Mouse (Mus musculus): ENCODE measurements around the gene Ppm1n. TPM values are rescaled to one million over a fixed set of nuclear protein-coding genes. Genes with fewer than 3 reads are reported as not detected.
A peak's percentile ranks its signal among the peaks of the same experiment; 100 is the strongest.

The Ppm1n gene
- polyA plus RNA-seq, 1 experiment from 2014 or later, result 0.80 TPM

GRCm38 (mm10) chr7:19318676-19319075 is 38.8 kb upstream of the Ppm1n start:
- H3K9me3 ChIP-seq (replicated peaks), result no peaks in the 10 kb centered on the region
- no peak overlapping the region for H3K9ac ChIP-seq
- H3K27ac ChIP-seq, result no peak overlapping the region
- 83% methylated on average over 7 of the region's 7 CpGs for WGBS
- H3K4me3 ChIP-seq, result no peak overlapping the region
- peaks cover 14% of the 10 kb centered on the region for H3K4me1 ChIP-seq
- peaks cover 18% of the 10 kb centered on the region for H3K27me3 ChIP-seq
- no peak for ATAC-seq
- H3K4me2 ChIP-seq, result no peak overlapping the region
- no peaks in the 10 kb centered on the region for H3K36me3 ChIP-seq (ENCODE audit: poor library complexity, severe bottlenecking)

DNA sequence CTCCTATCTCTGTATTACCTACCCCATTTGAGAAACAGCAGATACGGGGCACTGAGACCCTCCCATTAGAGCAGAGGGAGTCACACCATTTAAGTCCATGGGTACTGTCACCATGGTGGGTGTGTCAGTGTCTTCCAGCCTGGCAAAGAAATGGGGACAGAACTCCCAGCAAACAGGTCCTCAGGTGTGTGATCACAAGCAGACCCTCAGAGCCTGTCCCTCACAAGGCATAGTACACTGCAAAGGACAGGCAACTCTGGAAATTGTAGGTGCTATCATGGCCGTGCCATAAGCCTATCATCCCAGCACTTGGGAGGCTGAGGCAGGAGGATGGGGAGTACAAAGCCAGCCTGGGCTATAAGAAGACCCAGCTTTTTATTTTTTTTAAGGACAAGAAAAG is 38.3 kb upstream of the Ppm1n start:
- 74% methylated on average over 2 of the region's 2 CpGs for WGBS
- ATAC-seq, result no peak

DNA sequence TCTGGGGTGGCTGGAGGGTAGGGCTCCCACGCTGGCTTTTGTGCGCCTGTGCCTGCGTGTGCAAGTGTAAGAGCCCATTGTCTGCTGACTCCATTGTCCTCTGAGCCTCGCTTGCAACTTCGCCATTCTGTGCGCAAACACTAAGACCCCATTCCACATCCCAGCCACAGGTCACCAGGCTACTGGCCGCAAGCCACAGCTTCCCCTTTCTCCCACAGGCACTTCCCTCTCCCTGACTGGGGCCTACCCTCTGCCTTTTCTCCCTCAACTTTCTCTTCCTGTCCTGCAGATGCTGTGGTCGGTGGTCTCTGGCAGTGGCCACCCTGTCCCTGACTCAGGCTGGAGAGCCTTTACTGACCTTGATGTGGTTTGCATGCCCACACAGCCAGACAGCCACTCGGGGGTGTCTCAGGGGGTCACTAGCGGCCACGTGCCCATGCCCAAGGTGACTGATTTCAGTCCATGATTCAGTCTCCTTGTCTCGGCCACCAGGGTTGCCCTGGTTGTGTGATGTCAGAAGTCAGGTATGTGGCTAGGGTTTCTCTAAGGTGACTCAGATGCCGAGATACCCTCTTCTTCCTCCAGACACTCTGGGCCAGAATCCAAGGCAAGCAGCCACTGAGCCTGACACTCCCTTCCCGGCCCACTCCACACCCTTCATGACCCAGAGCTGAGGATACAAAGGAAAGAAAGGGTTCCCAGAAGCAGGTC is 36.7 kb upstream of the Ppm1n start:
- no peaks in the 10 kb centered on the region for H3K36me3 ChIP-seq (ENCODE audit: poor library complexity, severe bottlenecking)
- no peak for ATAC-seq
- H3K9me3 ChIP-seq (replicated peaks), result no peaks in the 10 kb centered on the region
- H3K27me3 ChIP-seq, result peaks cover 31% of the 10 kb centered on the region
- no peak overlapping the region for H3K27ac ChIP-seq
- no peak overlapping the region for H3K4me2 ChIP-seq
- H3K4me1 ChIP-seq, result peaks cover 14% of the 10 kb centered on the region
- no peak overlapping the region for H3K4me3 ChIP-seq
- 0 out of 2 replicates have a peak overlapping the region, but pooled peaks have one; percentile 28 for H3K9ac ChIP-seq
- WGBS, result 44% methylated on average over 14 of the region's 14 CpGs

More for the DNA sequence above, 38.3 kb upstream of the Ppm1n start:
- no peak overlapping the region for H3K27ac ChIP-seq
- peaks cover 14% of the 10 kb centered on the region for H3K4me1 ChIP-seq
- H3K27me3 ChIP-seq, result peaks cover 22% of the 10 kb centered on the region
- no peak overlapping the region for H3K9ac ChIP-seq
- H3K36me3 ChIP-seq (ENCODE audit: poor library complexity, severe bottlenecking), result no peaks in the 10 kb centered on the region
- H3K4me2 ChIP-seq, result no peak overlapping the region
- H3K9me3 ChIP-seq (replicated peaks), result no peaks in the 10 kb centered on the region
- H3K4me3 ChIP-seq, result no peak overlapping the region

GRCm38 (mm10) chr7:19314033-19314432 is 34.2 kb upstream of the Ppm1n start:
- WGBS, result 50% methylated on average over 5 of the region's 5 CpGs
- no peaks in the 10 kb centered on the region for H3K36me3 ChIP-seq (ENCODE audit: poor library complexity, severe bottlenecking)
- H3K4me3 ChIP-seq, result no peak overlapping the region
- H3K9ac ChIP-seq, result no peak overlapping the region
- peaks cover 15% of the 10 kb centered on the region for H3K4me1 ChIP-seq
- no peak overlapping the region for H3K27ac ChIP-seq
- peaks cover 28% of the 10 kb centered on the region for H3K27me3 ChIP-seq
- no peaks in the 10 kb centered on the region for H3K9me3 ChIP-seq (replicated peaks)
- ATAC-seq, result no peak
- no peak overlapping the region for H3K4me2 ChIP-seq

DNA sequence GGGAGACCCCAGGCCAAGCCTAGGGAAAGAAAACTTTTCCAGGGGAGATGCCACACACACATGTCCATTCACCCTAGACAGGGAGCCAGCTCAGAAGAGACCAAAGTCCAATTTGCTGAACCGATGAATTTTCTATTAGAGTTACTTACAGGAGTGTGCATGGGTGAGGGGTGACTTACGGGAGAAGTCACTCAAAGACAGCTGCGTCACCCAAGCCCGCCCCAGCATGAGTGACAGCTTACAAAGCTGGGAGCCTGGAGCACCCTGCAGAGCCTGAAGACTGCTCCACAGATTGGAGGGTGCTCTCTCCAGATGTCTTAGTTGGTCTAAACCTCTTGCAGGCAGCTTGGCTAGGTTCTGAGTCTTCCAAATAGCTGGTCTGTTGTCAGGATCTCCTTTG is 32.1 kb upstream of the Ppm1n start:
- H3K9me3 ChIP-seq (replicated peaks), result no peaks in the 10 kb centered on the region
- no peak overlapping the region for H3K4me3 ChIP-seq
- no peak overlapping the region for H3K4me2 ChIP-seq
- ATAC-seq, result no peak
- no peaks in the 10 kb centered on the region for H3K36me3 ChIP-seq (ENCODE audit: poor library complexity, severe bottlenecking)
- 42% methylated on average over 4 of the region's 4 CpGs for WGBS
- H3K4me1 ChIP-seq, result peaks cover 28% of the 10 kb centered on the region
- no peak overlapping the region for H3K9ac ChIP-seq
- peaks cover 20% of the 10 kb centered on the region for H3K27me3 ChIP-seq
- H3K27ac ChIP-seq, result no peak overlapping the region

DNA sequence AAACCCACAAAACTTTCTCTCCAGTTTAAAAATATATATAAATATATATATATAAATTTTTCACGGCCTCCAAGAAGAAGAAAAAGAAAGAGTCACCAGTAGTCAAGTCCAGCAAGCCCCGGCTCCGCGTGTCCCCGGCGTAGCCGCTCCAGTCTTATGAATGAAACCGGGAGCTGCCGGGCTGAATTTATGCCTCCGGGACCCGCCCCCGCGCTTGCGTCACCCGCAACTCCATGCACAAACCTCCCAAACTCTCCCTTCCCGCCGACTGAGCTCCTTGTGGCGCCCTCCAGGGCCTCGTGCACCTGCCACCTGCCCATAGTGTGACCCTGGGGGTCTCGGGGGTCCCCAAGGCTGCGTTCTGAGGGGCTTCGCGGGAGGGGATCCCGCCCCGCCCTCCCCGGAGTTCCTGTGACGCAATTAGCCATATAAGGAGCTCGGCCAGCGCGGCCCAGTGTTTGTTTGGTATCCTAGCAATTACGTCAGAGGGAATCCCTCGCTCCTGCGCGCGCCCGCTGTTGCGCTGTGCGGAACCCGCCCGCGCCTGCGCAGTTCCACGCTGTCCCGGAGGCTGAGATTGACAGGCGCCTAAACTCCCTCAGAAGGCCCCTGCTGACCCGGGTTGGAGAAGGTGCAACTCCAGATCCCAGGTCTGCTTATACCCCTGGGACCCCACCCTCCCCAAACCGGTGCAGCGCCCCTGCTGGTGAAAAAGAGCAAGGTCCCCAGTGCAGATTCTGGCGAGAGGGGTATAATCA is 30.2 kb upstream of the Ppm1n start, which contains the start of gene Fosb:
TSS of gene Fosb (minus strand) at position 168 of the 758 bp plus-strand sequence.
- peak; percentile 83 for ATAC-seq
- Histone ChIP-seq H3K36me3 (ENCODE audit: poor library complexity, severe bottlenecking) (no peaks in the 10 kb centered on the region), H3K4me2 (peak within 1 kb of the TSS; percentile 95), H3K9ac (peak within 1 kb of the TSS; percentile 57), H3K4me3 (peak within 1 kb of the TSS; percentile 63), H3K9me3 (replicated peaks) (no peaks in the 10 kb centered on the region), H3K27ac (no peak within 1 kb of the TSS; the same call in 1 of the 2 replicates), H3K4me1 (peaks cover 30% of the 10 kb centered on the region), H3K27me3 (peaks cover 39% of the 10 kb centered on the region)
- under 1% methylated on average over 49 of the region's 49 CpGs for WGBS

GRCm38 (mm10) chr7:19309278-19309883 is 29.5 kb upstream of the Ppm1n start:
- H3K36me3 ChIP-seq (ENCODE audit: poor library complexity, severe bottlenecking), result no peaks in the 10 kb centered on the region
- under 1% methylated on average over 48 of the region's 48 CpGs for WGBS
- H3K27ac ChIP-seq, result no peak overlapping the region
- H3K4me2 ChIP-seq, result peak overlapping the region; percentile 95
- no peaks in the 10 kb centered on the region for H3K9me3 ChIP-seq (replicated peaks)
- H3K4me1 ChIP-seq, result peaks cover 37% of the 10 kb centered on the region
- H3K9ac ChIP-seq, result peak overlapping the region; percentile 57
- peaks cover 46% of the 10 kb centered on the region for H3K27me3 ChIP-seq
- peak overlapping the region; percentile 63 for H3K4me3 ChIP-seq
- no peak for ATAC-seq

DNA sequence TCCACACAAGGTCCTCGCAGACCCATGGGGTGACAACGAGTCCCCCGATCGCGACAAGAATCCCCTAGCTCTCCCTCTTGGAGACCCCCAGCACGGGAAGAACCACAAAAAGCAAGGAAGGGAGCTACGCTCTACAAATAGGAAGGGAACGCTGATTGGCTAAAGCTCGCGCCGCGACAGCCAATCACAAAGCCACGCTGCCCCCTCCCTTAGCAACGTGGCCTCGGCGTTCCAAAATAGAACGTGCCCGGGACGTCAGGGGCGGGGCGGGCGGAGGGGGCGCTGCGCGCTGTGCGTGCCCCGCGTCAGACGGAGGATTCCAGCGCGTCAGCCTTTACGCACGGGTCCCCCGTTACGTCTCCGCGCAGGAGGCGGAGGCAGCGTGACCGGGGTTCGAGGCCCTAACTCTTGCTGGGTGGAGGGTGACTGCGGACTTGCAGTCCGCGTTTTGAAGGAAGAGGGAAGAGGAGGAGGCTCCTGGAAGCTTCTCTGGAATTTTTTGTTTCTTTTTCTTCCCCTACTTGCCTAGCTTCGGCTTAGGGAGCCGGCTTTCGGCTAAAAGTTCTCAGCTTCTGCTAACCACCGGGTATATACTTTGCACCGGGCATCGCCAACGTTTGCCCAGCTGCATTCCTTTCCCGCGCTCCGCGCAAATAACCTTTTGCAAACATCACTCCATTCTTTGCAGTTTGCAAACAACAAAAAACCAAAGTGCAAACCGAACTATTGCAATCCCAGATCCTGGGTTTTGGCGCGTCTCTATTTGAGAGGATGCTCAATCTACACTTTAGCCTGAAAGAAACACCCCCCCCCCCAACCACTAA is 28.8 kb upstream of the Ppm1n start:
- peak; percentile 92 for ATAC-seq
- H3K36me3 ChIP-seq (ENCODE audit: poor library complexity, severe bottlenecking), result no peaks in the 10 kb centered on the region
- no peaks in the 10 kb centered on the region for H3K9me3 ChIP-seq (replicated peaks)
- peak overlapping the region; percentile 77 for H3K27ac ChIP-seq
- WGBS, result under 1% methylated on average over 58 of the region's 58 CpGs
- peak overlapping the region; percentile 95 for H3K4me2 ChIP-seq
- H3K9ac ChIP-seq, result peak overlapping the region; percentile 57
- H3K4me3 ChIP-seq, result peak overlapping the region; percentile 63
- peaks cover 44% of the 10 kb centered on the region for H3K4me1 ChIP-seq
- H3K27me3 ChIP-seq, result peaks cover 53% of the 10 kb centered on the region

DNA sequence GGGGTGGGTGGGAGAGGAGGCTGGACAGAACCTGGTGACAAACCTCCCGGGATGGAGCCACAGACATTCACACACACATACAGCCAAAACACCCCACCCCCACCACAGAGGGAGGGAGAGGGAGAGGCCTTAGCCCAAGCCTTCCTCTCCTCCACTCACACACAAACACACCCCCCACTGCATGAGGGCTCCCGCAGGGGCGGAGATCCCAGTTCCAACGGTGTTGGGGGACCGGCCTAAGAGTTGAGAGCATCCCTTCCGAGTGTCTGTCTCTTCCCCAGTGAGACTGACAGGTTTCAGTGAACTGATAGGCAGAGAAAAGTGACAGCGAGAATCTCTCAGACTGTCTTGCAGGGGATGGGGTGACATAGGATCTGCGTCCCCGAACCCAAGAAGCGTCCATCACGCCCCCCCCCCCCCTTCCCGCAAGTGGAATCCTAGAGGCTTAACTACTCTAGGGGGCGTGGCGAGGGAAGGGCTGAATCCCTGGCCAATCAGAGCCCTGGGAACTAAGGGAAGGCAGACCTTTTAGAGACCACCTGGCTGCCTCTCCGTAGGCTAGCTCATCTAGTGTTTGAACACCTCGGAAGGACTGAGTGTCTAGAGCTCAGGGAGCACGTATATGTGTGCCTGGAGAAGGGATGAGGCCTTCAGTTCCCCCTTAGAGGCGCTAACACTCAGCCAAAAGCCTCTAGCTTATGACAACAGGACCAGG is 28.0 kb upstream of the Ppm1n start:
- peak overlapping the region; percentile 63 for H3K4me3 ChIP-seq
- peaks cover 54% of the 10 kb centered on the region for H3K27me3 ChIP-seq
- ATAC-seq, result peak; percentile 59
- peak overlapping the region; percentile 52 for H3K9ac ChIP-seq
- peak overlapping the region; percentile 77 for H3K27ac ChIP-seq
- 1% methylated on average over 17 of the region's 18 CpGs for WGBS
- H3K9me3 ChIP-seq (replicated peaks), result no peaks in the 10 kb centered on the region
- H3K36me3 ChIP-seq (ENCODE audit: poor library complexity, severe bottlenecking), result no peaks in the 10 kb centered on the region
- H3K4me2 ChIP-seq, result peak overlapping the region; percentile 95
- peaks cover 47% of the 10 kb centered on the region for H3K4me1 ChIP-seq

DNA sequence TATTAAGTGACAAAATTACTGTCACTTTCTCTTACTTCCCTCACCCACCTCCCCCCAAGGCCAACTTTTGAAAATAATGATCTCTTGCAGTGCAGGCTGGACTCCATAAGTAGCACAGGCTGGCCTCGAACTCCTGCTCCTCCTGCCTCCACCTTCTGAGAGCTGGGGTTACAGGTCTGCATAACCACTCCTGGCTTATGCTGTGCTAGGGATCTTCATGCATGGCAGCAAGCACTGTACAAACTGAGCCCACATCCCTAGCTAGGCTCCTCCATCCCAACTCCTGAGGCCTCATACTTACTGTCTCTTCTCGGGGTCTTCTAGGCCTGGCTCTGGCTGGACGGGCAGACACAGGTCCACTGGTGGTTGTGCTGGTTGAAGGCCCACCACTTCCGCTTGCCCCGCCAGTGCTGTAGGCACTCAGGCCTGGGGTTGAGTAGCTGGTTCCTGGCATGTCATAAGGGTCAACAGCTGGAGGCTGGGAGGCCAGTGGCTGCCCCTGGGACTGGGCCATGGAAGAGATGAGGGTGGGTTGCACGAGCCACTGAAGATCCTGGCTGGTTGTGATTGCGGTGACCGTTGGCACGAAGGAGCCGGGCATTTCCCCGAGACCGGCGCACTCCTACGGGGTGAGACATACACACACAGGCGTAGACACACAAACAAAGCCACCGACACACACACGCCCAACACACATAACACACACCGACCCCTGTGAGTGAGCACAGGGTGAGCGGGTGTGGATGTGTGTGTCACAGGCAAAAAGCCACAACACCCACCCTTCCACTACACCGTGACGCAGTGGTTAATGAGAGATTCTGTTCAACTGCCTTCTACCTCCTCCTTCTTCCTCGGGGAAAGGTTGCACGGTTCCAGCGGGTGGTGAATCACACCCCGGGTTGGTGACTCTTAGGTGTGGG is 27.2 kb upstream of the Ppm1n start:
- no peaks in the 10 kb centered on the region for H3K9me3 ChIP-seq (replicated peaks)
- no peak for ATAC-seq
- H3K27me3 ChIP-seq, result peaks cover 60% of the 10 kb centered on the region
- no peaks in the 10 kb centered on the region for H3K36me3 ChIP-seq (ENCODE audit: poor library complexity, severe bottlenecking)
- 69% methylated on average over 25 of the region's 25 CpGs for WGBS
- H3K9ac ChIP-seq, result no peak overlapping the region
- no peak overlapping the region for H3K4me3 ChIP-seq
- peak overlapping the region; percentile 95; the same call in 1 of the 2 replicates for H3K4me2 ChIP-seq
- peaks cover 49% of the 10 kb centered on the region for H3K4me1 ChIP-seq
- H3K27ac ChIP-seq, result no peak overlapping the region

All from forebrain, embryonic 13.5 days (tissue).